Mouse (Mus musculus): ENCODE results near the gene Col4a1. TPM values are rescaled to one million over a fixed set of nuclear protein-coding genes. Genes with fewer than 3 reads are reported as not detected.
A peak's percentile ranks its signal among the peaks of the same experiment; 100 is the strongest.

The Col4a1 gene
- polyA plus RNA-seq, 1 experiment from 2014 or later: 289 TPM

DNA sequence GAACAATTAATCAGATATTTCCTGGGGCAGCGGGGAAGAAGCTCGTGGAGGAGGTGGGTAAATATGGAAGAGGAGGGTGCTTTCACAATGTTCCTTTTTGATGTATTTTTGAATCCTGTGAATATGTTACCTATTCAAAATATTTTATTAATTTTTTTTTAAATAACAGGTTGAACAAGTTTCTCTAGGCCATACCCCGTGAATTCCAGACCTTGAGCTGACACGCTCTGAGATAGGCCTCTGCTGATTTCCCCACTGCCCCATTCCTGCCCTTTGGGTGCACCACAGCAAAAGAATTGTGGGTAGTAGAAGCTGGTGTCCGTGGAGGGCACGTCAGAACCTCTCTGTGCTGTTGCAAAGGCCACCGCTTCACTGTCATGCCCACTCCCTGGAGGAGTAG is 136.2 kb downstream of the Col4a1 start:
- Histone ChIP-seq H3K27me3 (replicated peaks; ENCODE audit: control insufficient read depth, insufficient read depth, low read length) (no peaks in the 10 kb centered on the region), H3K9ac (ENCODE audit: low read depth, low read length) (no peak overlapping the region), H3K36me3 (ENCODE audit: control insufficient read depth, insufficient read depth, low read length) (no peaks in the 10 kb centered on the region), H3K9me3 (ENCODE audit: control insufficient read depth, low read length) (no peaks in the 10 kb centered on the region), H3K4me3 (ENCODE audit: low read depth, low read length) (no peak overlapping the region), H3K4me1 (ENCODE audit: control insufficient read depth, insufficient read depth, low read length) (0 out of 2 replicates have a peak, but pooled peaks cover 2% of the 10 kb centered on the region), H3K4me2 (ENCODE audit: low read depth, low read length) (no peak overlapping the region), H3K27ac (replicated peaks; ENCODE audit: low read depth, low read length) (no peak overlapping the region)
- no peak for ATAC-seq (ENCODE audit: low read depth)
- DNase-seq (ENCODE audit: low spot score): no peak
- 70% methylated on average over 7 of the region's 7 CpGs for WGBS

DNA sequence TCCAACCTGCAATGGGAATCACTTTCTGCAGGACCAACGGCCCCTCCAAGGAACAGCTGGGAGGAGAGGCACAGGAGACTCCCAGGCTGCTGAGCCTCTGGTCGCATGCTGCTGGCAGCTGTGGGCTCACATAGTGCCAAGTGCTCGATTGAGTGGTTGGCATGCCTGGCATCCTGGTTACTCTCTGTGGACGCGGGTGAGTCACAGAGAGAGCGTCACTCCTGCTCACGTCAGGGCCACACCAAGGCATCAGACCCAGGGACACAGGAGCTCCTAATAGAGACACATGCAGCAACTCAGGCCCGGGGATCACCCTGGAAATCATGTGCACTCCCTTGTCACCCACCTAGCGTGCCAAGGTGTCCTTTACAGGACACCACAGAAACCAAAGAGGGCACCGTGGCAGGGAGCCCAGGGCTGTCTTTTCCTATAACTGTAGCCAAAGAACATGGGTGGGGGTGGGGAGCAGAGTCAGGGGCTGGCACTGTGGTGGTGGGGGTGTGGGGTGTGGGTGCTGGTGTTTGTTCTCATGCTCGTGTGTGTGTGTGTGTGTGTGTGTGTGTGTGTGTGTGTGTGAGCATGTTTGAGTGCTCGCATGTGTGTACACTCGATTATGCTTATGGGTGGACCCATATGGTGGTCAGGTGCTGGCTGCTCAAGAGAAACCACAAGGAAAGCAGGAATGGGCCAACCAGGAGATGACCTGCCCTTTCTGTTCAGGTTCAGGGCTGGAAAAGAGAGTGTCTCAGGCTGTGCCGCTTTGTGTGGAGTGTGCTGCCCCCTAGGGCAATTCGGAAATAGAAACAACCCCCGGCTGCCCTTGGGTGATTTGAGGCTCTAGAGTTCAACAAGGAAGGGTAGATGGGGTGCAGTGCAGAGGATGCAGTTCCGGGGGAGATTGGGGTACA is 139.1 kb downstream of the Col4a1 start:
- no peak overlapping the region for H3K9ac ChIP-seq (ENCODE audit: low read depth, low read length)

DNA sequence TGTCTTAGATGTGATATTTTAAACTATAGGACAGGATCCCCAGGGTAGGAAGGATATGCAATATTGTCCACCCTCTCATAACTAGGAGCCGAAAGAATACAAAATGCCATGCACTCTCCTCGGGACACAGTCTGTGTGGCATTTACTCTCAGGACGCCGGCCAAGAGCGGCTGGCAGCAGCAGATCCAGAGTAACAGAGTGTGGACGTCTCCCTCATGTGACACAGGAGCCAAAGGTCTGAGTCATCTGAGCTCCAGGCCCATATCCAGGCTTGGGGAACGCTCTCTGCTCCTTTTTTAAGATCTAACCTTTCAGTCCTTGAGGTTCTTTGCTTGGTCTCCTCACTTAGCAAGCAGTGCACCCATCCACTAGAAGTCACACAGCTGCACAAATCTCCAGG is 141.1 kb downstream of the Col4a1 start:
- Histone ChIP-seq H3K4me3 (ENCODE audit: low read depth, low read length) (no peak overlapping the region), H3K4me2 (ENCODE audit: low read depth, low read length) (no peak overlapping the region), H3K9ac (ENCODE audit: low read depth, low read length) (no peak overlapping the region), H3K36me3 (ENCODE audit: control insufficient read depth, insufficient read depth, low read length) (no peaks in the 10 kb centered on the region), H3K27me3 (replicated peaks; ENCODE audit: control insufficient read depth, insufficient read depth, low read length) (no peaks in the 10 kb centered on the region), H3K4me1 (ENCODE audit: control insufficient read depth, insufficient read depth, low read length) (0 out of 2 replicates have a peak, but pooled peaks cover 2% of the 10 kb centered on the region), H3K27ac (replicated peaks; ENCODE audit: low read depth, low read length) (no peak overlapping the region), H3K9me3 (ENCODE audit: control insufficient read depth, low read length) (no peaks in the 10 kb centered on the region)
- 82% methylated on average over 7 of the region's 7 CpGs for WGBS
- ATAC-seq (ENCODE audit: low read depth): no peak
- DNase-seq (ENCODE audit: low spot score): no peak

More for the DNA sequence above, 139.1 kb downstream of the Col4a1 start:
- peak; percentile 70; the same call in 1 of the 2 replicates for ATAC-seq (ENCODE audit: low read depth)
- H3K4me1 ChIP-seq (ENCODE audit: control insufficient read depth, insufficient read depth, low read length): 0 out of 2 replicates have a peak, but pooled peaks cover 2% of the 10 kb centered on the region
- H3K4me2 ChIP-seq (ENCODE audit: low read depth, low read length): no peak overlapping the region
- H3K27ac ChIP-seq (replicated peaks; ENCODE audit: low read depth, low read length): no peak overlapping the region
- H3K4me3 ChIP-seq (ENCODE audit: low read depth, low read length): no peak overlapping the region
- 66% methylated on average over 17 of the region's 17 CpGs for WGBS
- no peaks in the 10 kb centered on the region for H3K36me3 ChIP-seq (ENCODE audit: control insufficient read depth, insufficient read depth, low read length)
- H3K27me3 ChIP-seq (replicated peaks; ENCODE audit: control insufficient read depth, insufficient read depth, low read length): no peaks in the 10 kb centered on the region
- H3K9me3 ChIP-seq (ENCODE audit: control insufficient read depth, low read length): no peaks in the 10 kb centered on the region
- DNase-seq (ENCODE audit: low spot score): peak; percentile 69

DNA sequence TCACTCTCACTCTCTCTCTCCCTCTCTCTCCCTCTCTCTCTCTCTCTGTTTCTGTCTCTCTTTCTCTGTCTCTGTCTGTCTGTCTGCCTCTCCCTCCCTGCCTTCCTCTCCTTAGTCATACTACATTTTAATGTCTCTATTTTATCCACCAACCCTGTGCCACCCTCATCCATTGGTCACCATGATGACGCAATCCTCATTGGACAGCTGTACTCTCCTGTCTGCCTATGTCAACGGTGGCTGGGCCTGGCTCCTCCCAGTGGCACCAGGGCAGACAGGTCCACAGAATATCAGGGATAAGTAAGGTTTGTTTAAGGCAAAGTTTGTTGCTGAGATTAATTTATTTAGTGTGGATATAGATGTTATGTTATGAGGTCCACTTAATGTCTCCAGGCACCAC is 143.2 kb downstream of the Col4a1 start:
- Histone ChIP-seq H3K27me3 (replicated peaks; ENCODE audit: control insufficient read depth, insufficient read depth, low read length) (no peaks in the 10 kb centered on the region), H3K27ac (replicated peaks; ENCODE audit: low read depth, low read length) (no peak overlapping the region), H3K9ac (ENCODE audit: low read depth, low read length) (no peak overlapping the region), H3K4me2 (ENCODE audit: low read depth, low read length) (no peak overlapping the region), H3K9me3 (ENCODE audit: control insufficient read depth, low read length) (no peaks in the 10 kb centered on the region), H3K4me3 (ENCODE audit: low read depth, low read length) (no peak overlapping the region), H3K4me1 (ENCODE audit: control insufficient read depth, insufficient read depth, low read length) (peaks cover 12% of the 10 kb centered on the region; the same call in 1 of the 2 replicates), H3K36me3 (ENCODE audit: control insufficient read depth, insufficient read depth, low read length) (no peaks in the 10 kb centered on the region)
- no peak for ATAC-seq (ENCODE audit: low read depth)
- DNase-seq (ENCODE audit: low spot score): no peak
- WGBS: 81% methylated on average over 2 of the region's 2 CpGs

DNA sequence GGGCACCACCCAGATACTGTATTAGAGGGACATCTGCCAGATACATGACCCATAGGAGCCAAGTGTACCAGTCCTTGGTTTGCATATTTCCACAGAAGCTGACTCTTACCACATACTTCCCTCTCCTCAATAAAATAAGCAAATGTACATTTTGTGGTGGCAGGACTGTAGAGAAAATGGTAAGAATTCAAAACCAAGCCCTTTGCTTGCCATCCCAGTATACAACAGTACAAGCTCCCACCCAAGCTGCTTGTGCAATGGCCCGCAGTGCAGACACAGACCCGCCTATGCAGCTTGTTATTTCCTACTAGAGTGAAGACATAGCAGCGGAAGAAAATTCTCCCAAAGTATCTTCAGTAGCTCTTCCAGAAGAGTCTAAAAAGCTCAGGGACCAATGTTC is 143.8 kb downstream of the Col4a1 start:
- Histone ChIP-seq H3K27me3 (replicated peaks; ENCODE audit: control insufficient read depth, insufficient read depth, low read length) (no peaks in the 10 kb centered on the region), H3K4me2 (ENCODE audit: low read depth, low read length) (no peak overlapping the region), H3K4me3 (ENCODE audit: low read depth, low read length) (no peak overlapping the region), H3K36me3 (ENCODE audit: control insufficient read depth, insufficient read depth, low read length) (no peaks in the 10 kb centered on the region), H3K9me3 (ENCODE audit: control insufficient read depth, low read length) (no peaks in the 10 kb centered on the region), H3K4me1 (ENCODE audit: control insufficient read depth, insufficient read depth, low read length) (peaks cover 9% of the 10 kb centered on the region; the same call in 1 of the 2 replicates), H3K27ac (replicated peaks; ENCODE audit: low read depth, low read length) (no peak overlapping the region), H3K9ac (ENCODE audit: low read depth, low read length) (no peak overlapping the region)
- WGBS: 92% methylated on average over 3 of the region's 3 CpGs
- DNase-seq (ENCODE audit: low spot score): no peak
- ATAC-seq (ENCODE audit: low read depth): no peak

DNA sequence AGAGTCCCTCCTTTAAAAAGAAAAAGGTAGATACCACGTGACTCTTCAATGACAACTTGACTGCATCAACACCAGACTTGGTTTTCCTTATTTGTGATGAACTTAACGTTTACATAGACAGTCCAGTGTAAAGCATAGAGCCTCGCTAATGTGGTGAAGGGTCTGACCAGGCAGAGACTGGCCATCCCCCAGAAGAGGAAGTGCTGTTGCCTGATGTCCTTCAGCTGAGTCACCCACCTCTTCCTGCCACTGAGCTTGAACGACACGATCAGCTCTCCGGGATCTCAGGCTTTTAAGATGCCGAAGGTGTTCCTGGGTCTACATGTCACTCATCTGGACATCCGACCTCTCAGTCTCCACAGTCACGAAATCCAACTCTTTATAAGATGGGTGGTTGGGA is 144.7 kb downstream of the Col4a1 start:
- H3K4me3 ChIP-seq (ENCODE audit: low read depth, low read length): no peak overlapping the region
- no peaks in the 10 kb centered on the region for H3K27me3 ChIP-seq (replicated peaks; ENCODE audit: control insufficient read depth, insufficient read depth, low read length)
- H3K9ac ChIP-seq (ENCODE audit: low read depth, low read length): no peak overlapping the region
- DNase-seq (ENCODE audit: low spot score) (no peak), ATAC-seq (ENCODE audit: low read depth) (no peak)
- H3K27ac ChIP-seq (replicated peaks; ENCODE audit: low read depth, low read length): no peak overlapping the region
- no peak overlapping the region for H3K4me2 ChIP-seq (ENCODE audit: low read depth, low read length)
- 74% methylated on average over 9 of the region's 9 CpGs for WGBS
- no peaks in the 10 kb centered on the region for H3K36me3 ChIP-seq (ENCODE audit: control insufficient read depth, insufficient read depth, low read length)
- H3K4me1 ChIP-seq (ENCODE audit: control insufficient read depth, insufficient read depth, low read length): peaks cover 9% of the 10 kb centered on the region; the same call in 1 of the 2 replicates
- H3K9me3 ChIP-seq (ENCODE audit: control insufficient read depth, low read length): no peaks in the 10 kb centered on the region

DNA sequence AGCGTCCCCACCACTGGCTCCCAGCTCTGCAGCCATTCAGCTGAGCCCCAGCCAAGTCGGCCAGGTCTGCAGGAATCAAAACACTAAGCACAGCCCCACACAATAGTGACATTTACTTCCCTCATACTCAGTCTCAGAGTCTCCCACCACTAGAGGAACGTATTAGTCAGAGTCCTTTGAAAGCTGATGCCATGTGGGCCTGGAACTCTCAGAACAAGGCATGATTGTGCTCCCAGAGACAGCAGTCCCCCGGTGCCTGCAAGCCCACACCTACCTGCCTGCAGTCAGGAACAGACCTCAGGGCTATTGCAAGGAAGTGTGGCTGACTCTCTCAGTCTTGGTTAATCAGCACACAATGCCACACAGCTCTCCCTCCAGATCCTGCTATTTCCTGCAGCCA is 147.0 kb downstream of the Col4a1 start:
- Histone ChIP-seq H3K27me3 (replicated peaks; ENCODE audit: control insufficient read depth, insufficient read depth, low read length) (no peaks in the 10 kb centered on the region), H3K4me1 (ENCODE audit: control insufficient read depth, insufficient read depth, low read length) (peaks cover 9% of the 10 kb centered on the region; the same call in 1 of the 2 replicates), H3K9me3 (ENCODE audit: control insufficient read depth, low read length) (no peaks in the 10 kb centered on the region), H3K9ac (ENCODE audit: low read depth, low read length) (no peak overlapping the region), H3K36me3 (ENCODE audit: control insufficient read depth, insufficient read depth, low read length) (no peaks in the 10 kb centered on the region), H3K4me2 (ENCODE audit: low read depth, low read length) (no peak overlapping the region), H3K4me3 (ENCODE audit: low read depth, low read length) (no peak overlapping the region), H3K27ac (replicated peaks; ENCODE audit: low read depth, low read length) (peak overlapping the region; percentile 65)
- ATAC-seq (ENCODE audit: low read depth) (peak; percentile 72; the same call in 1 of the 2 replicates), DNase-seq (ENCODE audit: low spot score) (peak; percentile 64)
- WGBS: 16% methylated on average over 4 of the region's 4 CpGs

DNA sequence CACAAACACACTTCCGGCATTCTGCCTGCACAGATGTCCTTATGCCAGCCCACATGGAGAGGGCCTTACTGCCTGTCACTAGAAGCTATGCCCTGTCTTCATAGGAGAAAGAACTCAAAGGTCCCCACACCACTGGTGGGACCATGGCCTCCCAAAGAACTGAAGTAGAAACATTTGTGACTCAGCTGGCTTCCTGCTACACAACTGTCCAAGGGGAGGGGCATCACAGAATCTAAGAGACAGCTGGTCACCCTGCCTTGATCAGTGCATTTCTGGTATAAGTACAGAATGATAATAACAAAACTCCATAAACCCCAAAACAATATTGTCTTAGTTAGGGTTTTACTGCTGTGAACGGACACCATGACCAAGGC is 156.3 kb downstream of the Col4a1 start:
- no peaks in the 10 kb centered on the region for H3K27me3 ChIP-seq (replicated peaks; ENCODE audit: control insufficient read depth, insufficient read depth, low read length)
- ATAC-seq (ENCODE audit: low read depth) (no peak), DNase-seq (ENCODE audit: low spot score) (no peak)
- no peak overlapping the region for H3K4me2 ChIP-seq (ENCODE audit: low read depth, low read length)
- H3K9ac ChIP-seq (ENCODE audit: low read depth, low read length): no peak overlapping the region
- H3K27ac ChIP-seq (replicated peaks; ENCODE audit: low read depth, low read length): no peak overlapping the region
- WGBS: 90% methylated on average over 2 of the region's 2 CpGs
- H3K9me3 ChIP-seq (ENCODE audit: control insufficient read depth, low read length): no peaks in the 10 kb centered on the region
- H3K4me3 ChIP-seq (ENCODE audit: low read depth, low read length): no peak overlapping the region
- no peaks in the 10 kb centered on the region for H3K4me1 ChIP-seq (ENCODE audit: control insufficient read depth, insufficient read depth, low read length)
- H3K36me3 ChIP-seq (ENCODE audit: control insufficient read depth, insufficient read depth, low read length): no peaks in the 10 kb centered on the region
